Mouse (Mus musculus): ENCODE results near the gene Pafah1b3.
"Not testable (repeated sequence)": the region's sequence is repeated elsewhere in the genome, so short reads cannot be mapped to it uniquely, and the experiment has no call there.

Gene Pafah1b3

DNA sequence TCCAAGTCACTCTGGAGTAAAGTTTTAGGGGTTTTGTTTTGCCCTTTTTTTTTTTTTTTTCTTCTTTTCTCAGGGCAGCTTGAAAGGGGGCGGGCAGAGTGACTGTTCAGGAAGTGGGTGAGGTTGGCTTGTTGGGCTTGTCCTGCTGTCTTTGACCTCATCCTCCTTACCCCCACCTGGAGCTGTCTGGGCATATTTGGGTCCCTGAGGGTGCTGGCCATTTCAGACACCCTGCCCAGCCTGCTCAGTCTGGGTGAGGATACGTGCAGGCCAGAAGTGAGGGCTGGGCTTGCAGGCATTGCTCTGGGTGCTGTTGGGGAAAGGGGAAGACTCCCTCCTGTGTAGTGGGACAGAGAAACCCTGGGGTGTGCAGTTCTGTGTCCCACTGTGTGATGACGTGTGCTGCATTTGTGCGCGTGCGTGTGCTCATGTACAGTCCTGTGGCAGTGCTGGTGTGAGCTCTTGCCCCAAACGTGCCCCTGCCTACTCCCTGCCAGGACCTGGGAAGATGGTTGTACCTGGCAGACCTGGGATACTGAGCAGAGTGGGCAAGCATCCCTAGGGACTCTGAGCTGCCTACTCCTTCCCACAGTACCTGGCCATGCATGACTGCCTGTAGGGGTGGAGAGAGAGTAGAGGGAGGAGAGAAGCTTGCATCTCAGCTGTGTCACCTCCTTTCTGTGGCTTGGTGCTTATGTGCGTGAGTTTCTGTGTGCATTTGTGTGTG, 28.1 kb downstream of the Pafah1b3 start:
- in situ Hi-C loops (cut with MboI, MseI), result loop anchor here (5.0 kb wide), 1 partner anchor 137 kb away; no protein-coding TSS in a partner anchor

DNA sequence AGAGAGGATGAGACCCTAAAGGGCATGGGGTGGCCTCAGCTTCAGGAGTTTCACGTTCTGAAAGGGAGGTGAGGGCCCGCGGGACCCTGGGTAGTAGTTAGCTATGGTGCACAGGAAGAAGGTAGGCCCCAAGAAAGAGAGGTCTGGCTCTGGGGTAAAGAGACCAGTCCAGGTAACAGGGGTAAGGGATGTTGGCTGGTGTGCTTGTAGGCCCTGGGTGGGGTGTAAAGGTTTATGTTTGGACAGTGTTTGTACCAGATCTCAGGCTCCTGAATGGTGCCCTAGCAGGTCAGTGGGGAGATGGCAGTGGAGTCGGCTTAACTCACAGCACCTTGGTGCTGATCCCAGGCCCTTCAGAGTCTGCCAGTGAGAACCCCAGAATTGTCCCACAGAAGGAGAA, 28.8 kb downstream of the Pafah1b3 start:
- in situ Hi-C loops (cut with MboI, MseI), result no loop called here

DNA sequence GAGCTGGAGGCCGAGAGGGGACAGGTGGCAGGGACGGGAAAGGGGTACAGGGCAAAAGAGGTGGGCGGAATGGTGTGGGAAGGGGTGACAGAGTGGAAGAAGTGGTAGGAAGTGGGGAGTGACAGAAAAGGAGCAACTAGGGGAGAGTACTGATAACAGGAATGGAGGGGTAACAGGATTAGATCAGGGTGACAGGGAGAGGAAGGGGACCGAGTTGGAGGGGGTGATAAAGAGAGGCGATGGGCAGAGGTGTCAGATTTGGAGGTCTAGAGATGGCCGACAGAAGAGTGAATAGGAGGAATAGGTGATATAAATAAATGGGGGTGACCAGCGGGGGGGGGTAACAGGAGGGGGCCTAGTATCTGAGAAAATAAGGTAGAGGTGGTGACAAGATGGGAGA, 29.2 kb downstream of the Pafah1b3 start:
- in situ Hi-C loops (cut with MboI, MseI), result no loop called here

DNA sequence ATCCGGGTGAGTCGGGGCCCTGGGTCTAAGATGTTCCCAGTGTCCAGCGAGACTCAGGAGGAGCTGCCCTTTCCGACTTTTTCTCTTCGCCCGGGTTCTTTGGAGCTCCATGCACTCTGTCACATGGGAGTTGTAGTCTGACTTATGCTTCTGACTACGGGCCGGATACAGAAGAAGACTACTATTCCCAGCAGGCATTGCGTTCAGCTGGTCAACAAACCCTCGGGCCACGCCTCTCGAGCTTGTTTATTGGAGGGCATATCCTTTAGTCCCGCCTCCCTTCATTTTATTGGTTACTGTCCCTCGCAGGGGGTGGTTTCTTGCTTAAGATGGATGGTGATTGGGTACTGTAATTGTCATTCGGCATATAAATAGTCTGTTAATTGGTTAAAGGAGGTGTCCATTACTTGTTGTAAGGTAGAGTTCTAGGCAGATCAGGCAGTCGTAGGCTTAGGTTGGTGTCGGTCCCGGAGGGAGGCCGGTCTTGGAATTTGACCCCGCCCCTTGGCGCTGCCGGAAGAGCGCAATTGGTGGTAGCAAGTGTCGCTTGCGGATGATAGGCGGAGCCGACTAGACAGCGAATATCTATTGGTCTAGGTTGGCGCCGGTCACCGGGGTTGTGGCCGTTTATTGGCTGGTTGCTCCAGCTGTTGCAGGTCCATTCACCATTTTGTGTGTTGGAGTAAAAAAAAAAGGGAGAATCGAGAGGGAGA, 29.9 kb downstream of the Pafah1b3 start:
- in situ Hi-C loops (cut with MboI, MseI), result no loop called here

DNA sequence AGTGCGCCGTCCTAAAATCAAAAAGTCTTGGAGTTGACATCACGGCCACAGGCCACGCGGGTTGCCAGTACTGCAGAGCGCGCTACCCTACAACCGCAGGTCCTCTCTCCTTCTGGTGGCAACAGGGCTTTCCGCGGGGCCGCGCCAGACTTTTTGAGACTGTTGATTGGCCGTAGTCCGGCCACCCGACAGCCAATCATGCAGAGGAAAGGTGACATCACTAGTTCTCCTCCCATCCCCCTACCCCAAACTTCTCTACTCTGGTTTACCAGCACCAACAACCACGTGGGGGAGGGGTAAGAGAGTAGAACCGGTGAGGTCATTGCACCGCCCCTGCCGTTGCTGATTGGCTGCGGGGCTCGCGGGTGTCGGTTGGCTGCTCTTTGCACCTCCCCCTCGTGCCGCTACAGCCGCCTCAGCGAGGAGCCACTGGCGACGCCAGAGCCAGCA, 30.5 kb downstream of the Pafah1b3 start, which contains the start of gene Cic:
Gene Cic (plus strand): TSS at position 404 of the 450 bp plus-strand sequence.
- in situ Hi-C loops (cut with MboI, MseI), result no loop called here

DNA sequence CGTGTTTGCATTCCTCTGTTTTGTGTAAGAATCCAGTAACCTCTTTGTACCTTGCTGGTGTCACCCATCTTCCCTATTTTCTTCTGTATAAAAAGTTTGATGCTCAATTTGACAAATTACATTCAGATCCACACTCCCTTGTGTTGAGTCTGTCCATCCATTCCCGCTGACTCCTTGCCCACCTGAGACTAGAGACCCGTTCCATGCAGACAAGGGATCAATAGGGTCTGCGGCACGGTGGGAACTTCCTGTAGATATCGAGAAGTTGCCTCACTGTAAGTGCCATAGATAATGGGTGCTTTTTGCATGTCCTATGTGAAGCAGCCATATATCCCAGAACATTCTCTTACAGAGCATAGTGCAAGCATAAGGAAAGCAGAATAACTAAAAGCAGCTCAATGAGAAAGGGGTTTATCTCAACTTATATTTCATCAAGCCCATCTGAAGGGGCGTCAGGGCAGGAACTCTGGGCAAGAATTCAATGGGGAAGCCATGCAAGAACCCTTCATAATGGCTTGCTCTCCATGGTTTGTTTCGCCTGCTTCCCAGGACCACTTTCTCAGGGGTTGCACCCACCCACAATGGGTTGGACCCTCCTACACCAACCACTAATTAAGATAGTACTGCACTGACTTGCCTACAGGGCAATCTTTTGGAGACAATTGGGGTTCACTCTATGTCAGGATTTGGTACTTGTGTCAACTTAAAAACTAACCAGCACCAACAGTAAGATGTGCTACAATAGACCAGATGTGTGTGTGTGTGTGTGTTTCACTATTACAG, 31.4 kb downstream of the Pafah1b3 start:
- in situ Hi-C loops (cut with MboI, MseI), result no loop called here

DNA sequence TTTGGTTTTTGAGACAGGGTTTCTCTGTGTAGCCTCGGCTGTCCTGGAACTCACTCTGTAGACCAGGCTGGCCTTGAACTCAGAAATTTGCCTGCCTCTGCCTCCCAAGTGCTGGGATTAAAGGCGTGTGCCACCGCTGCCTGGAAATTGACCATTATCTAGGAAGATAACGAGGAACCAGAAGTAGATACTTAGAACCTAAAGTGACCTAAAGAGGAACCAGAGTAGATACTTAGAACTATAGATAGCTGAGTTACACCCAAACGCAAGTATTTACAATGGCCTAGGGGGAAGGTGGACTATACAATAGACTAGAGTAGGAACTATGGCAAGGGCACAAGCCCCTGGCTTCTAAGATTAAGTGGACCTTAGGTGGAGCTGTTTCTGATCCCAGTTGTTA, 32.0 kb downstream of the Pafah1b3 start:
- in situ Hi-C loops (cut with MboI, MseI), result not testable (repeated sequence)

DNA sequence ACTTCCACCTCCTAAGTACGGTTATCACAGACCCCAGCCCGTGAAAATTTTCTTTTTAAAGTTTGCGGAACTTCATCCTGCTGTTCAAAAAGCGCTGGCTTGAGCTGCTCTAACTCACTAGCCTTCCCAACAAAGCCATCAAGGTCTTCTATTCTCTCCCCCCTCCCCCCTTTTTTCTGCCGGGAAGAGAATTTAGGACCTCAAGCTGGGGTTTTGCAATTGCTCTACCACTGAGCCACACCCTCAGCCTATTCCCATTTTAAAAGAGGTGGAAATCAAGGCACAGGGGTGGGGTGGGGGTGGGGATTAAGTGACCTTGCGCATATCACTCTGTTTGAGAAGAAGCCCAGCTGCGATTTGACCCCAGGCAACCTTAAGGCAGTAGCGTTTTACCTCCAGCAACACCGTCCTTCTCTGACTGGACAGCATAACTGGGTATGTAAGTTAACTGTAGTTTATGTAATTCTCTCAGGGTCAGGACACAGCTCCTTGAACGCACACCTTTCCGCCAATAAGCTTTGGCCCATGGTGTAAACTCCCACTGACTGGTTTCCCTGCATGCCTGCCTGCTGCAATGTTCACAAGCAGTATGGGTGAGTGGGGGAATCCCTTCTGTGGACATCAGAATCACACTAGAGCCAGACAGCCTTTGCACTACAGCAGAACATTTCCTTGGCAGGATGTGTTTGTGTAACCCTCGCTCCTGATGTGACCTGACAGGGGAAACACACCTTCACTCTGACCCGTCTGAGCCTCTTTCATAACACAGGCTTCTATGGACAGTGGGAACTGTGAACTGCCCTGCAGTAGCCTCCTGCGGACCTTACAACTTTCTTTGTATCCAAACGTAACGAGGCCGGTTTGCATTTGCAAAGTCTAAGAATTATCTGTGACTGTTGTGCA, 33.6 kb downstream of the Pafah1b3 start:
- in situ Hi-C loops (cut with MboI, MseI), result no loop called here

DNA sequence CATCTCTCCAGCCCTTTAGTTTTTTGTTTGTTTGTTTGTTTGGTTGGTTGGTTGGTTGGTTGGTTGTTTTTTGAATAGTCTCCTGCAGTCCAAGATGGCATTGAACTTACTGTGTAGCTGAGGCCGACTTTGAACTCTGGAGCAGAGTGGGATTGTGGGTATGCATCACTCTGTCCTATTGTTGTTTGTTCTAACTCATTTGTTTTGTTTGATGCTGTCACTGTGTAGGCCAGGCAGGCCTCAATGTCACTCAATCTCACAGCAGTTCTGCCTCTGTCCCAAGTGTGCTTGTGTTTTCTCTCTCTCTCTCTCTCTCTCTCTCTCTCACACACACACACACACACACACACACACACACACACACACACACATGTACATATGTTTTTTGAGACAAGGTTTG, 35.9 kb downstream of the Pafah1b3 start:
- in situ Hi-C loops (cut with MboI, MseI), result no loop called here

DNA sequence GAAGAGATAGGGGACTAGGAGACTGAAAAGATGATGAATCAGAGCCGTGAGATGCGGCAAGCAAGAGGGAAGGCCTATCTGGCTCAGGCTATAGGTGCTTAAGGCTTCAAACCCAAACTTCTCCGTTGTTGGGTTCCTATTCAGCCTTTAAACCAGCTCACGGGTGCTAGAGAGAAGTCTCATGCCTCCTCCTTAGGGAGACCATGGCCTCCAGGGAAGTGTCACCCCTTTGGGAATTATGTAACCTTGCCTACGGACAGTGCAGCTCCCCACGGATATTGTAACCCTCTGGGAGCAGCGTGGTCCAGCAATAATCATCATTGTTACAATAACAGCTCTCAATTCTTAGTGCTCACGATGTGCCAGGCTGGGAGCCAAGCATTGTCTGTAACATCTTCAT, 46.0 kb downstream of the Pafah1b3 start:
- in situ Hi-C loops (cut with MboI, MseI), result no loop called here

DNA sequence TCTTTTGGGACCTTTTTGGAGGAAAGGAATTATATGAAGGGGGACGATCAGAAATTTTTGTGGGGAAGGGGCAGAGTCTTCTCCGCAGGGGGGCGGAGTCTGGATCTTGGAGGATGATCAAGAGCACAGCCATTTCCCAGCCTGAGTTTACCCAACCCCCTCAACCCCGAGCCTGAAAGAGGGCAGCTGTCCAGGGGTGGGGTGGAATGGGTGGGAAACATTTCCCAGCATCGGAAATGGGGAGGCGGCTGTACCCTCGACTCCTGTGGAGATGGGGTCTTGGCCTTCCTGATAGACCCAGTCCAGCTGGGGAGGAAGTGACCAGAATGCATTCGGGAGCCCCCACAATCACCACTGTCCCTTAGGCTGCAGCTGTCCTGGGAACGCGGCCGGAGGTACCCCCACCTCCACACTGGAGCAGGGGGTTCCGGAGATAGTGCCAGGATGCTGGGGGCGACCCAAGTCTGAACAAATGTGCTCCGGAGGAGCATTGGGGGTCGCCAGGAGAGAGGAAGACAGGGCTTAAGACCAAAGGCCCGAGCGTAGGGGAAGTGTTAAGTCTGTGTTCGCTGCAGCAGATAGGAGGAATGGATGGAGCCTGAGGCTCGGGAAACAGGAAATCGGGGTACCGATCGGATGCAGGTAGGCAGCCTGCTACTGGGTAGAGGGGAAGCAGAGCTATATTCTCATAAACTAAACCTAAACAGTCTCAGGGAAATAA, 46.6 kb downstream of the Pafah1b3 start:
- in situ Hi-C loops (cut with MboI, MseI), result no loop called here

DNA sequence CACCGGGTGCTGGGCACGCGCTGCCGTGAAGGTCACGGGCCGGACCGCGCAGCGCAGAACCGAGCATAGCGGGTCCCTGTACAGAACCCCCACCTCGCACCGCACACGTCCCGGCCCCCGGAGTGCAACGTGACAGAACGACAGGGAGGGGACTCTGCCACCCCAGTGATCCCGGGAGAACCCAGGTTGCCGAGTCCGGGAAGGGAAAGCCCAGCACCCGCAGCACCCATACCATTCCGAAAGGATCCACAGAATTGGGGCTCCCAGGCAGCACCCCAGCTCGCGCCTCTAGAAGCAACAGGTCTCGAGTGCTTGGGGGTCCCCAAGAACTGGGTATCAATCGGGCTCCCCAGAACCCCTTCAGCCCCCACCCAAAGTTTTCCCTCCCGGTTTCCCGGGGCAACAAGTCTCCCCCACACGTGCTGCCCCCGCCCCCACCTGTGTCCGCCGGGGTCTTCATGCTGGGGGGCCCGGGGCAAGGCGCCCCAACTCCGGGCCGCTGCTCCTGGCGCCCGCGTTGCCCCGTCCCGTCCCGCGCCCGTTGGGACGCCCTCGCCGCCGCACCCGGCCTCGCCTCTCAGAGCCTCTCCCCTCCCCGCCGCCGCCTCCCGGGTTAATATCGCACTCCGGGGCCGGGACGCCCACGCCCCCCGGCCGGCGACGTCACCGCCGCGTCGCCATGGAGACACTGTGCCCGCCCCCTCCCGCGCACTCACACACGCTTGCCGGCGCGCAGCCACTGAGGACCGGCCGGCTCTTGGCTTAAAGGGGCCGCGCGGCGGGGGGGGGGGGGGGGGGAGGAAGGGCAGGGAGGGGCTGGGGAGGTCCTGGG, 47.4 kb downstream of the Pafah1b3 start, which contains the start of gene Erf:
Gene Erf (minus strand): TSS at position 621 of the 832 bp plus-strand sequence.
- in situ Hi-C loops (cut with MboI, MseI), result no loop called here

DNA sequence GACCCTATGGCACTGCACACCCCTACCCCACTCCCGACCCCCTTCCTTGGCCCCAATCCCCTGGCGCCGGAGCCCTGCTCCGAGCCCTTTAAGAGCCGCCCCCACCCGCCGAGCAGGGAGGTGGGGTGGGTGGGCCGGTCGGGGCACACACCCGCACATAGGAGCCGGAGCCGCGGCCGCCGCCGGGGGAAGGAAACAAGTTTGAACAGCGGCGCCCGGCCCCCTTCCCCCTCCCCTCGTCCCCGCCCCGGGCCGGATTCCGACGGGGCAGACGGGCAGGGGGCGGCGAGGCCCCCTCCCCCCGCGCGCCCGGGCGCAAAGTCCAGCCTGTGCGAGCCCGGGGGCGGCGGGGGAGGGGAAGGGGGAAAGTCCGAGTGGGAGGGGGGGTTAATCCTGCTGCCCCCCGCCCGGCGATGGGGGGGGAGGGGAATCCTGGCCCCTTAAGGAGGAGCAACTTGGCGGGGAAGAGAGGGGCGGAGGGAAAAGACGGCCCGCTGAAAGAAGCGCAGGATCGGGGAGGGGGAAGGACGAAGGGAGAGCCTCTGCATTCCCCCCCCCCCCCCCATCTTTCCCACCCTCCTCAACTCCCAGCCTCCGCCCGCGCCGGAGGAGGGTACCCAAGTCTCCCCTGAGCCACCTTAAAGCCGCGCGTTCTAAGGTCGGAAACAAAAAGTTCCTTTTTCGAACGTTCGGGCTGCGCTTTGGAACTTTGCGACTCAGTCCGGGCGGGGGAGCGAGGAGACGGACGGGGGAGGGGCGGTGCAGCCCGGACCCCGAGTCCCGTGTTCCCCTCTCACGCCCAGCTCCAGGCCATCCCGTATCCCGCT, 48.3 kb downstream of the Pafah1b3 start:
- in situ Hi-C loops (cut with MboI, MseI), result no loop called here

DNA sequence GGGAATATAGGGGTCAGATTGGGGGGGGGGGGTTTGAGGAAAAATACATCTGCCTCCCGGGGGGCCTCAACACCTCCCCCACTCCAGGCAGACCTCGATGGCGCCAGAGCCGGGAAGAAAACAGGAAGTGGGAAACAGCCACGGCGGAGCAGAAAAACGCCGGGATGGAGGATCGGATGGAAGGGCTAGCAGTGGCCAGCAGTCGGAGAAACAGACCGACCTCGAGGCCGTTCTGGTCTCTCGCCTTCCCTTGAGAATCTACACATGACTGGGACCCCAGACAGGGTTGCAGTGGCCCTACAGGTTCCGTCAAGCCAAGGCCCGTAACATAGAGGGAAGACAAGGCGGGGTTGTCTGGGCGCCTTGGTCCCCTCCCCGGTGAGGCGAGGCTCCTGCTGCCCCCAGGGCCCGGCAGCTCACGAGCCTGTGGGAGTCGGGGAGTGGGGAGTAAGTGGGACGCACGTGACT, 48.9 kb downstream of the Pafah1b3 start:
- in situ Hi-C loops (cut with MboI, MseI), result no loop called here

DNA sequence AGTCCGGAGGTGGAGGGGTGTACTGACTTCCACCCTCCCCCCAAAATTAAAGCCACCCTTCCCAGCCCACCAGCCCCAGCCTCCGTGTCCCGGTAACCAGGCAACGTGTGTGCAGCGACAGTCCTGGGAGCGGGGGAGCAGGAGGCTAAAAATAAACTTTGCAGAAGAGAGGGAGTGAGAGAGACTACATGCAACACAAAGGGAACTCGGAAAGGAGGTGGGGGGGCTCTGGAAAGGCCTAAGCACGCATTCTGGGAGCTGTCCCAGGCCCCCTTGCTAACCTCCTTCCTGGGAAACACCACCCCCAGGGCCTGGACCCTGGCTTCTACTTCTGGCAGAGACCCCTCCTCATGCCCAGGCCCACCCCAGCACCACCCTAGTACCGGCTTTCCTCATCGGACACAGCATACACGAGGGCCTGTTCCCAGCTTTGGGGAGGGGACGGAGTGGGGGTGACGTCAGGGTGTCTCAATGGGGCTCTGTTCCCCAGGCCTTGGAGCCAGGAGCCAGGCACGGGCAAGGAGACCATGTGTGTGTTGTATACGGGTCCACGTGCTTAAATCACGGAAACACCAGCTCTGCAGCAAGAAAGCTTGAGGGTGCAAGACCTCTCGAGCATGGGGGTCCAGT, 49.7 kb downstream of the Pafah1b3 start:
- in situ Hi-C loops (cut with MboI, MseI), result no loop called here

DNA sequence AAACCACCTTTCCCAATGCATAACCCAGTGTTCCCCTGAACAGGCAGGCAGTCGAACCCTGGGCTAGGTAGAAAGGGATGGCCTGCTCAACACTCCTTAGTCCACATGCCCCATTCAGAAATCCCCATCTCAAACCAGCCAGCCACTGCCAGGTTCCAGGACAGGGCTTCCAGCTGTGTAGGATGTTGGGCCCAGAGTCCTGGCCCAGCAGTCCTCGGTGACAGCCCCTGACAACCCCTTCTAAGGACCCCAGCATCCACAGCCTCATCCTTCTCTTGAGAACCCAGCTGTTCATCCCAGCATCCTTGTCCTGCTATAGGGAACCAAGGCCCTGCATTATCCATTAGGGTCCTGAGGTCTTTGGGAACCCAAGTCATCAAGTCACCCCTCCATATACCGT, 50.3 kb downstream of the Pafah1b3 start:
- in situ Hi-C loops (cut with MboI, MseI), result no loop called here

DNA sequence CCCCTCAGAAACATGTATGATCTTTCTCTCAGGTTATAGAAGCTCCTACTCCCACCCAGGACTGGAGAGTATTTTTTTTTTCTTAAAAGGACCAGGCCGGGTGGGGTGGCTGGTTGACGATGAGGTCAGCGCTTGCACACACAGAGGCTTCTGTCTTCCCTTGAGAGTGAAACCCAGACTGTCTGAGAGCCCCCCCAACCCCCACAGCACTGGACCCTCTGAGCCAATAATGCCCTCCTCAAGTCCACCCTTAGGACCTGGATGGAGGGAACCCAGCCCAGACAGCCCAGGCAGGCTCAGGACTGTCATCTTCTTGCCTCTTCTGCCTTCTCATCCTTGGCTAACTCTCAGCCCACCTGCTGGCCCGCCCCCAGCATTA, 51.0 kb downstream of the Pafah1b3 start:
- in situ Hi-C loops (cut with MboI, MseI), result no loop called here

DNA sequence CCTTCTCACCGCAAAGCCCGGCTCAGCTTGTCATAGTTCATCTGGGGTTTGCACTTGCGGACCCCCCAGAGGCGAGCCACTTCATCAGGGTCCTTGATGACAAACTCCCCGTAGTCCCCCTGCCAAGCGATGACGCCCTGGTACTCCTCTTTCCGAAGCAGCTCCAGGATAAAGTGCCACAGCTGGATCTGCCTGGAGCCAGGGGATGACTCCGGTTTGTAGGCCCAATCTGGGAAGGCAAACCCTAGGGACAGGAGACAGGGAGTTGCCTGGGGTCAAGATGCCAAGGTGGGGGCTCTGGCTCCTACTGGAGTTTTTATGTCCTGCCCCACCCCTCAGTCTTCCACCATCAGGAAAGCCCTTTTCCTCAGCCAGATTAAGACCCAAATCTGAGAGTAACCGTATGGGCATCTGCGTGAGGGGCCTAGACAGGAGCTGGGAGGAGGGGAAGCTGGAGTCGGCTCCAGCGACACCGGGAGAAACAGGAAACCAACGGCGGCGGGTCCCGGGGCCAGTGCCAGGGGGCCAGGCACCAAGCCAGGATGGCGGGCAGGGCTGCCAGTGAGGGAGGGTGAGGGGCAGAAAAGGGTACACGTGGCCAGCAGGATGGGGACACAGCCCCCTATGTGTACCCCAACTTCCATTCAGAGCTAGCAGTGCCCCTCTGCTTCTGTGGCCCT, 51.6 kb downstream of the Pafah1b3 start:
- in situ Hi-C loops (cut with MboI, MseI), result no loop called here
